Mouse (Mus musculus): ENCODE results near the gene Nrn1l.

DNA sequence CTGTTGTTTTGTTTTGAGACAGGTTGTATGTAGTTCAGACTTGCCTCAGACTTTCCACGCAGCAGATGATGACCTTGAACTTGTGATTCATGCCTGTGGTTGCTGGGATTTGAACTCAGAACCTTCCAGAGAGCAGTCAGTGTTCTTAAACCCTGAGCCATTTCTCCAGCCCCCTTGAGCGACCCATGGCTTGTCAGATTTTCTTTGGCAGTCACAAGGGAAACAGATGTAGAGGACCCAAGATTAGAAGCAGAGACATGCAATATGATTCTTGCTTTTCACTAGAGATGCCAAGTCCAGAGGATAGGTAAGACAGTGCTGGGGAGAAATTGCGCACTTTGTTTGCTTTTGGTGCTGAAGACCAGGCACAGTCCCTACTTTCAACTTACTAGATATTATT, 40.2 kb upstream of the Nrn1l start, which contains the start of gene Cenpt:
- TF ChIP-seq CTCF (IDR thresholded peaks at IDR 0.05; ENCODE audit: low read depth, low read length) (no peak), EP300 (IDR thresholded peaks at IDR 0.05; ENCODE audit: insufficient read depth, low read depth, low read length) (no peak), POLR2A (IDR thresholded peaks at IDR 0.05; ENCODE audit: insufficient read depth, low read length) (no peak)

Measured in ES-Bruce4 (cell line).